Mouse (Mus musculus): ENCODE data around the gene Pin4. TPM values are rescaled to one million over a fixed set of nuclear protein-coding genes. Genes with fewer than 3 reads are reported as not detected.

Pin4 gene
- polyA plus RNA-seq (2017; shearing (Covaris generic)) = 21.8 TPM

GRCm38 (mm10) chrX:102119042-102119864, at the start of gene Pin4:
Gene Pin4, plus strand, starts transcription at chrX:102119447.

DNA sequence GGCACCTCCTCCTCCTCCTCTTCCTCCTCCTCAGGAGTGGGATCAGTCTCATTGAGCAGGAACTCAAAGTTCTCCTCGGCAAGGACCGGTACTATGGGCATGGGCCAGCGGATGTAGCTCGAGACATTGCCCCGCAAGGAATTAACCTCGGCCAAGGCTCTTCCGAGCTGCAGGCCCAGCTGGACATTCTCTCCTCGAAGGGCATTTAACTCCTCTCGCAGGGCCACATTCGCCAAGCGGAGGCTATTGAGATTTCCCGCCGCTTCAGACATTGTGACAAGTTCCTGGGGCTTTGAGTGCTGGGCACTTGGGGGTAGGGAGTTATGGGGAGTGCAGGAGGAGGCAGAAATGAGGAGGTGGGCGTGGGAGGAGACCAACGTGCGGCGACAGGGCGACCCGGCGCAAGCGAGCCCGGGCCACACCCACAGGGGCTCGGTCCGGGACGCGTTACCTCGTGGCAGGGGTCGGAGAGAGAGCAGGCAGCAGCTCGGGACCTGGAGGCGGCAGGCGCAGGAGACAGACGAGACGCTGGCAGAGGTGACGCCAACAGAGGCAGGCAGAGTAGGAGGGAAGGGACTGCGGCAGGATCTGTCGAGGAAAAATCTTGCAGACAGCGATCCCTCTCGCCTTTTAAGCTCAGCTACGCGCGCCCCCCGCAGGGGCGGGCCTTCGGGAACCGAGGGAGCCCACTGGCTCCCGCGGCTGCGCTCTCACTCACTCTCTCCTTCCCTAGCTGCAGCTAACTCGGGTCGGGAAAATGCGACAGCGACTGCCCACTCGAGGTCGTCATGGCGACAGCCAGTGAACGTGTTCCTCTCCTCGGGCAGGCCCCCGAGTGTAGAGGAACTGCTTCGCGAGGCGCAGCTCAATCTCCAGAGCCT, 48.4 kb upstream of the Pin4 start, which contains the start of gene Rtl5:
Gene Rtl5, minus strand, starts transcription at position 714 of the 881 bp plus-strand sequence.

GRCm38 (mm10) chrX:102156618-102157422, 37.6 kb downstream of the Pin4 start, which contains the start of gene Ercc6l:
Gene Ercc6l, minus strand, starts transcription at chrX:102157091.

Other genes with a start within 250 kb of the Pin4 start
- 0.48 TPM for gene Rtl5, start 48.1 kb upstream of the Pin4 start, polyA plus RNA-seq (2017; shearing (Covaris generic))
- gene Ercc6l, start 37.6 kb downstream of the Pin4 start, polyA plus RNA-seq (2017; shearing (Covaris generic)) = 2.9 TPM
- gene Rps4x, start 69.9 kb downstream of the Pin4 start, polyA plus RNA-seq (2017; shearing (Covaris generic)) = 709 TPM
- gene Cited1, start 132.7 kb downstream of the Pin4 start, polyA plus RNA-seq (2017; shearing (Covaris generic)) = not detected